Mouse (Mus musculus): ENCODE results near the gene Tvp23a. TPM values are rescaled to one million over a fixed set of nuclear protein-coding genes. Genes with fewer than 3 reads are reported as not detected.
A peak's percentile ranks its signal among the peaks of the same experiment; 100 is the strongest.

Tvp23a gene
- 4.5 and 6.3 TPM in 2 replicates for polyA plus RNA-seq (2014; fragmentation: Nextera tagmentation; extraction: Ambion mirVana)

- H3K9me3 ChIP-seq (replicated peaks; ENCODE audit: control insufficient read depth, low read length): no peaks in the 10 kb centered on the region
- H3K4me1 ChIP-seq (ENCODE audit: control insufficient read depth, insufficient read depth, low read length): 0 out of 2 replicates have a peak, but pooled peaks cover 5% of the 10 kb centered on the region
- H3K9ac ChIP-seq (ENCODE audit: low read depth, low read length): peak within 1 kb of the TSS; percentile 65
- peak; percentile 78 for ATAC-seq (replicated peaks; ENCODE audit: insufficient number of reproducible peaks, low FRiP score, low TSS enrichment)
- H3K27ac ChIP-seq (ENCODE audit: low read depth, low read length): no peak within 1 kb of the TSS
- H3K4me3 ChIP-seq (ENCODE audit: low read depth, low read length): peak within 1 kb of the TSS; percentile 42
- H3K36me3 ChIP-seq (ENCODE audit: control insufficient read depth, insufficient read depth, low read length): no peaks in the 10 kb centered on the region
- H3K4me2 ChIP-seq: peak within 1 kb of the TSS; percentile 67
- WGBS (ENCODE audit: insufficient replicate concordance): 3% methylated on average over 12 of the region's 12 CpGs
- H3K27me3 ChIP-seq (ENCODE audit: control insufficient read depth, insufficient read depth, low read length): no peaks in the 10 kb centered on the region
Observed at GRCm38 (mm10) chr16:10447264-10447594, at the start of gene Tvp23a. TSS of gene Tvp23a (minus strand) at chr16:10447362.

DNA sequence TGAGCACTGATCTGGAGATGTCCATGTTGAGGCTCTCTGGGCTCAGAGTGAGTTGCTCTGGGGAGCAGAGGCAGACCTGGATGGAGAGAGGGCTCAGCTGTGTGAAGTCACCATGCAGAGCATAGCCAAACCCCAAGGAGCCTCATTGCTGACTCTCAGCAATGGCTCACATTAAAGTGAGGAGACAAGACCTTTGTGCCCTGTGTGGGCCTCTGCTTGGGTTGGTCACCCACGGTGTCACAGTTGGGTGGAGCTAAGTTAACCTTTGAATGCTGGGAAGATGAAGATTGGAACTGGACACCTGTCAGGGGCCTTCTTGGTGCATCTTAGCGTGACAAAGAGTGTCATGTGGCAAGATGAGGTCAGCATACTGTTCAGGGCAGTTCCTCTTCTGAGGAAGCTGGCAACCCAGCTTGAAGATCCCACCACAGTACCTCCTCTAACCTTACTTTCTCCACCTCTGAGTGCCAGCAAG is 48.7 kb upstream of the Tvp23a start:
- no peak for ATAC-seq (replicated peaks; ENCODE audit: insufficient number of reproducible peaks, low FRiP score, low TSS enrichment)
- Histone ChIP-seq H3K4me2 (no peak overlapping the region), H3K36me3 (ENCODE audit: control insufficient read depth, insufficient read depth, low read length) (no peaks in the 10 kb centered on the region), H3K9me3 (replicated peaks; ENCODE audit: control insufficient read depth, low read length) (no peaks in the 10 kb centered on the region), H3K27me3 (ENCODE audit: control insufficient read depth, insufficient read depth, low read length) (peaks cover under 1% of the 10 kb centered on the region; the same call in 1 of the 2 replicates), H3K4me3 (ENCODE audit: low read depth, low read length) (no peak overlapping the region), H3K4me1 (ENCODE audit: control insufficient read depth, insufficient read depth, low read length) (no peaks in the 10 kb centered on the region), H3K9ac (ENCODE audit: low read depth, low read length) (no peak overlapping the region), H3K27ac (ENCODE audit: low read depth, low read length) (no peak overlapping the region)
- WGBS (ENCODE audit: insufficient replicate concordance): 71% methylated on average over 2 of the region's 2 CpGs

DNA sequence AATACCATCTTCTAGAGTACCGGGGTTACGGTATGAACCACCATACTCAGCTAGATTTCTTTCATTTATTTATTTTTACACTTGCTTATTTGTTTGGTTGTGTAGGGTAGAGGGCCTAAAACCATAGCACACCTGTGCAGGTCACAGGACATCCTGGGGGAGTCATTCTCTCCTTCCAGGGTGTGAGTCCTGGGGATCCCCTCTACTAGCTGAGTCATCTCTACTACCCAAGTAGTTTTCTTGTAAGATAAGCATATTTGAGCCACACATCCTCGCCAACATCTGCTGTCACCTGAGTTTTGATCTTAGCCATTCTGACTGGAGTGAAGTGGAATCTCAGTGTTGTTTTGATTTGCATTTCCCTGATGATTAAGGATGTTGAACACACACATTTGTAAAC is 45.4 kb upstream of the Tvp23a start:
- Histone ChIP-seq H3K36me3 (ENCODE audit: control insufficient read depth, insufficient read depth, low read length) (no peaks in the 10 kb centered on the region), H3K9ac (ENCODE audit: low read depth, low read length) (no peak overlapping the region), H3K4me1 (ENCODE audit: control insufficient read depth, insufficient read depth, low read length) (peaks cover 12% of the 10 kb centered on the region), H3K4me2 (no peak overlapping the region), H3K27me3 (ENCODE audit: control insufficient read depth, insufficient read depth, low read length) (peaks cover 23% of the 10 kb centered on the region), H3K9me3 (replicated peaks; ENCODE audit: control insufficient read depth, low read length) (no peaks in the 10 kb centered on the region), H3K4me3 (ENCODE audit: low read depth, low read length) (no peak overlapping the region), H3K27ac (ENCODE audit: low read depth, low read length) (no peak overlapping the region)
- ATAC-seq (replicated peaks; ENCODE audit: insufficient number of reproducible peaks, low FRiP score, low TSS enrichment): no peak
- 81% methylated on average over 3 of the region's 3 CpGs for WGBS (ENCODE audit: insufficient replicate concordance)

GRCm38 (mm10) chr16:10491716-10492115 is 44.6 kb upstream of the Tvp23a start:
- Histone ChIP-seq H3K27me3 (ENCODE audit: control insufficient read depth, insufficient read depth, low read length) (peaks cover 23% of the 10 kb centered on the region), H3K27ac (ENCODE audit: low read depth, low read length) (no peak overlapping the region), H3K9me3 (replicated peaks; ENCODE audit: control insufficient read depth, low read length) (no peaks in the 10 kb centered on the region), H3K9ac (ENCODE audit: low read depth, low read length) (no peak overlapping the region), H3K36me3 (ENCODE audit: control insufficient read depth, insufficient read depth, low read length) (no peaks in the 10 kb centered on the region), H3K4me1 (ENCODE audit: control insufficient read depth, insufficient read depth, low read length) (peaks cover 12% of the 10 kb centered on the region), H3K4me2 (no peak overlapping the region), H3K4me3 (ENCODE audit: low read depth, low read length) (no peak overlapping the region)
- WGBS (ENCODE audit: insufficient replicate concordance): 70% methylated on average over 4 of the region's 4 CpGs
- no peak for ATAC-seq (replicated peaks; ENCODE audit: insufficient number of reproducible peaks, low FRiP score, low TSS enrichment)

GRCm38 (mm10) chr16:10490503-10491150 is 43.5 kb upstream of the Tvp23a start:
- H3K4me2 ChIP-seq: no peak overlapping the region
- H3K36me3 ChIP-seq (ENCODE audit: control insufficient read depth, insufficient read depth, low read length): no peaks in the 10 kb centered on the region
- peaks cover 23% of the 10 kb centered on the region for H3K27me3 ChIP-seq (ENCODE audit: control insufficient read depth, insufficient read depth, low read length)
- no peak for ATAC-seq (replicated peaks; ENCODE audit: insufficient number of reproducible peaks, low FRiP score, low TSS enrichment)
- H3K4me3 ChIP-seq (ENCODE audit: low read depth, low read length): no peak overlapping the region
- 70% methylated on average over 18 of the region's 18 CpGs for WGBS (ENCODE audit: insufficient replicate concordance)
- H3K9me3 ChIP-seq (replicated peaks; ENCODE audit: control insufficient read depth, low read length): no peaks in the 10 kb centered on the region
- no peak overlapping the region for H3K9ac ChIP-seq (ENCODE audit: low read depth, low read length)
- peaks cover 12% of the 10 kb centered on the region for H3K4me1 ChIP-seq (ENCODE audit: control insufficient read depth, insufficient read depth, low read length)
- no peak overlapping the region for H3K27ac ChIP-seq (ENCODE audit: low read depth, low read length)

DNA sequence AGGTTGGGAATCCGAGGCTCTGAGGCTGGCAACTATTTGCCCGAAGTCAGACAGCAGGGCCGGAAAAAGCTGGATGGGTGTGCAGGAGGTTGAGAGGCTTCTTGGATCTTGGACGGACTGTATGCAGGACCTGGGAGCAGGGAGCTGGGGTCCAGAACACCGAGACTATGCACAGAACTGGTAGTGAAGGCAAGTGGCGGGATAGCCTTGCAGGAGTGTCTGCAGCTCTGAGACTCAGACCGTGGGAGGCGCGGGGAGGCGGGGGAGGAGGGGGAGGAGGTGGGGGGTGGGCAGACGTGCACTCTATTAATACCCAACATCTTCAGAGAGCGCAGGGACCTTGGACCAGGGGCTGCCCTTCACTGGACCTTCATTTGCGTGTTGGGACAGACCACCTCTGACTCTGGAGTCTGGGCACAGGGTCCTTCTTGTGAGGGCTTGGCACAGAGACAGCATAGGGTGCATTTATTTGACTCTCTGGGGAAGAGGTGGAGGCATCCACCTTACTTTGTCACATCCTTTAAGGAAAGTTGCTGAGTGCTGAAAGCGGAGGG is 42.8 kb upstream of the Tvp23a start:
- Histone ChIP-seq H3K27ac (ENCODE audit: low read depth, low read length) (no peak overlapping the region), H3K9ac (ENCODE audit: low read depth, low read length) (peak overlapping the region; percentile 29; the same call in 1 of the 2 replicates), H3K4me3 (ENCODE audit: low read depth, low read length) (peak overlapping the region; percentile 32), H3K9me3 (replicated peaks; ENCODE audit: control insufficient read depth, low read length) (no peaks in the 10 kb centered on the region), H3K27me3 (ENCODE audit: control insufficient read depth, insufficient read depth, low read length) (peaks cover 23% of the 10 kb centered on the region), H3K4me2 (peak overlapping the region; percentile 69), H3K36me3 (ENCODE audit: control insufficient read depth, insufficient read depth, low read length) (no peaks in the 10 kb centered on the region), H3K4me1 (ENCODE audit: control insufficient read depth, insufficient read depth, low read length) (peaks cover 12% of the 10 kb centered on the region)
- ATAC-seq (replicated peaks; ENCODE audit: insufficient number of reproducible peaks, low FRiP score, low TSS enrichment): no peak
- WGBS (ENCODE audit: insufficient replicate concordance): 12% methylated on average over 12 of the region's 14 CpGs

- H3K9ac ChIP-seq (ENCODE audit: low read depth, low read length): peak overlapping the region; percentile 29; the same call in 1 of the 2 replicates
Observed at GRCm38 (mm10) chr16:10489483-10489882, 42.3 kb upstream of the Tvp23a start.

GRCm38 (mm10) chr16:10488769-10489481 is 41.8 kb upstream of the Tvp23a start:
- ATAC-seq (replicated peaks; ENCODE audit: insufficient number of reproducible peaks, low FRiP score, low TSS enrichment): no peak
- Histone ChIP-seq H3K27ac (ENCODE audit: low read depth, low read length) (no peak overlapping the region), H3K9me3 (replicated peaks; ENCODE audit: control insufficient read depth, low read length) (no peaks in the 10 kb centered on the region), H3K27me3 (ENCODE audit: control insufficient read depth, insufficient read depth, low read length) (peaks cover 26% of the 10 kb centered on the region), H3K9ac (ENCODE audit: low read depth, low read length) (no peak overlapping the region), H3K4me2 (peak overlapping the region; percentile 69; the same call in 1 of the 2 replicates), H3K4me3 (ENCODE audit: low read depth, low read length) (no peak overlapping the region), H3K36me3 (ENCODE audit: control insufficient read depth, insufficient read depth, low read length) (no peaks in the 10 kb centered on the region), H3K4me1 (ENCODE audit: control insufficient read depth, insufficient read depth, low read length) (peaks cover 12% of the 10 kb centered on the region)
- WGBS (ENCODE audit: insufficient replicate concordance): 77% methylated on average over 7 of the region's 7 CpGs

More at GRCm38 (mm10) chr16:10489483-10489882, 42.3 kb upstream of the Tvp23a start:
- peak overlapping the region; percentile 69 for H3K4me2 ChIP-seq
- H3K4me1 ChIP-seq (ENCODE audit: control insufficient read depth, insufficient read depth, low read length): peaks cover 12% of the 10 kb centered on the region
- H3K36me3 ChIP-seq (ENCODE audit: control insufficient read depth, insufficient read depth, low read length): no peaks in the 10 kb centered on the region
- ATAC-seq (replicated peaks; ENCODE audit: insufficient number of reproducible peaks, low FRiP score, low TSS enrichment): no peak
- peaks cover 23% of the 10 kb centered on the region for H3K27me3 ChIP-seq (ENCODE audit: control insufficient read depth, insufficient read depth, low read length)
- no peaks in the 10 kb centered on the region for H3K9me3 ChIP-seq (replicated peaks; ENCODE audit: control insufficient read depth, low read length)
- WGBS (ENCODE audit: insufficient replicate concordance): 6% methylated on average over 9 of the region's 9 CpGs
- peak overlapping the region; percentile 32 for H3K4me3 ChIP-seq (ENCODE audit: low read depth, low read length)
- H3K27ac ChIP-seq (ENCODE audit: low read depth, low read length): no peak overlapping the region

Data from heart, embryonic 11.5 days (tissue).